Mouse (Mus musculus): ENCODE data around the gene Snupn.
"Not testable (repeated sequence)": the region's sequence is repeated elsewhere in the genome, so short reads cannot be mapped to it uniquely, and the experiment has no call there.

The Snupn gene

DNA sequence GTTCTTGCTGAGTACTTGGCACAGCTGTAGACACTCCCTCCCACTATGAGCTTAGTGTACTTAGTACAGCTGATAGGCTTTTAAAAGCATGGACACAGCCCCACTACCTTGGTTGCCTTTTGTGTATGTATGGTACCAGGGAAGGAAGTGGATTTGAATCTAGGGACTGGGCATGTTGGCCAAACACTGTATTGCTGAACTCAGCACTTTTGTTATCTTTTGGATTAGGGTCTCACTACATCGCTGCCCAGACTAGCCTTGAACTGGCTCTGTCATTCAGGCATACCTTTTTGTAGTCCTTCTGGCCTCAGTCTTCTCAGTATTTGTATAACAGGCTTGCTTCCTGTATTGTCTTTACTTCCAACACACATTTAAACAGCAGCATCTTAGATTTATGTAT is 20.1 kb upstream of the Snupn start:
- no peak for DNase-seq (ENCODE audit: low read depth, low spot score)

DNA sequence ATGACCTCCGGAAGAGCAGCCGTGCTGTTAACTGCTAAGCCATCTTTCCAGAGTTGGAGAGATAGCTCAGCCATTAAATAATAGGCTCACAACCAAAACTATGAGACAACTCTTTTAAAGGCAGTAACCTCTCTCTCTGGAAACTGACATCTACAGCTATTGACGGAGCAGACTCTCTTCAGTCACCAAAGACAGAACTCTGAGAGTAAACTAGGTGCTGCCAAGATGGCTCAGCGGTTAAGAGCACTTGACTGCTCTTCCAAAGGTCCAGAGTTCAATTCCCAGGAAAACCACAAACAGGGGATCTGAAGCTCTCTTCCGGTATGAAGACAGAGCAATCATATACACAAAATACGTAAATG is 13.8 kb upstream of the Snupn start:
- no peak for DNase-seq (ENCODE audit: low read depth, low spot score)

DNA sequence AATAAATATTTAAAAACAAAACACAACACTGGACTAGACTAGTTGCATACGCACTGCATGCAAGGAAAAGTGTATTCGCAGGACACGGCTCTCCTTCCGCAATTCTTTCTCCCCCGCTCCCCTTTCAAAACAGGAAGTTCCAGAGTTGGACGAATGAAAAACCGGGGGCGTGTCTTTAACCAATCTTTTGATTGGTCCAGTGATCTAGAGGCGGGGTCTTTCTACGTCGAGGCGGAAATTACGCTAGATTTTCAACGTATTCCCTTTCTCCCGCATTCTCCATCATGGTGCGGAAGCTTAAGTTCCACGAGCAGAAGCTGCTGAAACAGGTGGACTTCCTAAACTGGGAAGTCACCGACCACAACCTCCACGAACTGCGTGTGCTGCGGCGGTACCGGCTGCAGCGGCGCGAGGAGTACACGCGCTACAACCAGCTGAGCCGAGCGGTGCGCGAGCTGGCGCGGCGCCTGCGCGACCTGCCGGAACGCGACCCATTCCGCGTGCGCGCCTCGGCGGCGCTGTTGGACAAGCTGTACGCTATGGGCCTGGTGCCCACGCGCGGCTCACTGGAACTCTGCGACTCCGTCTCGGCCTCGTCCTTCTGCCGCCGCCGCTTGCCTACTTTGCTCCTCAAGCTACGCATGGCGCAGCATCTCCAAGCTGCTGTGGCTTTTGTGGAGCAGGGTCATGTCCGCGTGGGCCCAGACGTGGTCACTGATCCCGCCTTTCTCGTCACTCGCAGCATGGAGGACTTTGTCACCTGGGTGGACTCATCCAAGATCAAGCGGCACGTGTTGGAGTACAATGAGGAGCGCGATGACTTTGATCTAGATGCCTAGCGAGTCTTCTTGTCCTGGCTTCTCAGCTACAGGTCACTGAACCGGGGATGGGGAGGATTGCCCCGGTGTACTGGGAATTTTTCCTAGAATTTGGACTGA is 13.2 kb upstream of the Snupn start, which contains the start of gene Imp3:
TSS of gene Imp3 (plus strand) at position 253 of the 938 bp plus-strand sequence.
- peak; percentile 99 for DNase-seq (ENCODE audit: low read depth, low spot score)

DNA sequence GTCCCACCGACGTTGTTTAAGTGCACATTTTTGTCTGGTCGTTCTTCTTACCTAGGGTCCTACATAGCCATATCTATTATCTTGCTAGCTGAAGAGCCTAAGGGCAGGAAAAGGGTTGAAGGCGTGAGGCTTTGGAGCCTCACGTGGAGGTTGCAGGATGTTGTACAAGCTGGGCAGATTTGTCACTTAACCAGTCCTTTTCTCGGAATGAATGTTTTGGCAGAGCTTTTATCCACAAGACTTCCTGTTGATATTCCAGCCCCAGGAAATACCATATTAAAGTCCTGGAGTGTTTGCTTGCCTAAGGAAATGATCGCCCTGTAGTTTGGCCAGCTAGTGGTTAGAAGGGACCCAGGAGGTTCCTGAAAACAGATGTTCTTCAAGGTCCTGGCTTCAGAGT is 12.3 kb upstream of the Snupn start:
- peak; percentile 28 for DNase-seq (ENCODE audit: low read depth, low spot score)

DNA sequence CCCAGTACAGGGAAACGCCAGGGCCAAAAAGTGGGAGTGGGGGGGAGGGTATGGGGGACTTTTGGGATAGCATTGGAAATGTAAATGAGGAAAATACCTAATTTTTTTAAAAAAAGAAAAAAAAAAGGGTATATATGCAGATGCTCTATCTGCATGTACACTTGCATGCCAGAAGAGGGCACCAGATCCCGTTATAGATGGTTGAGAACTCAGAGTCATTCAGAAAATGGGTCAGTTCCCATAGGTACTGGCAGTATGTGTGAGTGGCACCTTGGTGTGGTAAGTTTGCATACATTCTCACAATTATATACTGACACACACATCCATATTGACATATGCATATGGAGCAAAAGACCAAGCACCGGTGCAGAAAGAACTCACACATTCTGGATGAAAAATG is 3.2 kb upstream of the Snupn start:
- DNase-seq (ENCODE audit: low read depth, low spot score), result peak; percentile 79

DNA sequence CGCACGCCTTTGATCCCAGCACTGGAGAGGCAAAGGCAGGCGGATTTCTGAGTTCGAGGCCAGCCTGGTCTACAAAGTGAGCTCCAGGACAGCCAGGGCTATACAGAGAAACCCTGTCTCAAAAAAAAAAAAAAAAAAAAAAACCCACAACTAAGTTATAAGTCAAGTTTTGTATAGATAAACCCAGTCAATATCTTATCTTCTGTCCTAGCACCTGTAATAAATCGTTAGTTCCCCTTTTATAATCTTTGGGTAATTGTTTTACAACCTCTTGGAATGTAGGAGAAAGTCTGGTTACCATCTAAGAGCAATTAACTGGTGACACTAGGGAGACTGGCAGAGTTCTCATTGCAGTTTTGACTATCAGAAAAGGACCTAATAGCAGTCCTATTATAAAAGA is 2.0 kb upstream of the Snupn start:
- DNase-seq (ENCODE audit: low read depth, low spot score), result not testable (repeated sequence)

DNA sequence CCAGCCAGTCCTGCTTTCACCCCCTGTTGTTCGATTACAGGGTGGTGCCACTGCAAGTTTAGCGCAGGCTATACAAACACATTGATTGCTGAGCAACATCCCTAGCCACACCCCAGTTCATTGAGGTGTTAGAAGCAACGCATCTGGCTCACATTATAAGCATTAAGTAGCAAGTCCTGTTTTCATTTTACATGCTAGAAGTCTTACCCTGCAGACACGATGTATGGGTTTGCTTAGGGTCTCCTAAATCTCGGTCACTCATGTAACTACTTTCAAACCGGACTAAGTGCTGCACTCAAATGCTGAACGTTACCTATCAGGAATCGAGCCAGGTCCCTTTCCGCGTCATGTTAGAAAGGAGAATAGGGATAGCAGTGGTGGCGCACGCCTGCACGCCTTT is 911 bp upstream of the Snupn start:
- DNase-seq (ENCODE audit: low read depth, low spot score), result no peak

DNA sequence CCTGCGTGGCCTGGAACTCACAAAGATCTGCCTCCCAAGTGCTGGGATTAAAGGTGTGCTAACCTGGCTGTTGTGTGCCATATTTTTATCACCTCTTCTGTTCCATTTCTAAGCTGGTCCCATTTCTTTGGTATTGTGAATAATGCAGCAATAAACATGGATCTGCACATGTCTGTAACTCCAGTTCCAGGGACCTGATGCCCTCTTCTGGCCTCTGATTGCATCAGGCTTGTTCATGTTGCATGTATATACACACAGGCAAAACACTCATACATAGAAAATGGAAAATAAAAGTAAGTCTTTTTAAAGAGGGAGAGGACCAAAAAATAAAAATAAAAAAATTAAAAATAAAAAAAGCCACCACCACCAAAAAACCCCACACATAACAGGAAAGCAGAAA is 2.9 kb downstream of the Snupn start:
- no peak for DNase-seq (ENCODE audit: low read depth, low spot score)

DNA sequence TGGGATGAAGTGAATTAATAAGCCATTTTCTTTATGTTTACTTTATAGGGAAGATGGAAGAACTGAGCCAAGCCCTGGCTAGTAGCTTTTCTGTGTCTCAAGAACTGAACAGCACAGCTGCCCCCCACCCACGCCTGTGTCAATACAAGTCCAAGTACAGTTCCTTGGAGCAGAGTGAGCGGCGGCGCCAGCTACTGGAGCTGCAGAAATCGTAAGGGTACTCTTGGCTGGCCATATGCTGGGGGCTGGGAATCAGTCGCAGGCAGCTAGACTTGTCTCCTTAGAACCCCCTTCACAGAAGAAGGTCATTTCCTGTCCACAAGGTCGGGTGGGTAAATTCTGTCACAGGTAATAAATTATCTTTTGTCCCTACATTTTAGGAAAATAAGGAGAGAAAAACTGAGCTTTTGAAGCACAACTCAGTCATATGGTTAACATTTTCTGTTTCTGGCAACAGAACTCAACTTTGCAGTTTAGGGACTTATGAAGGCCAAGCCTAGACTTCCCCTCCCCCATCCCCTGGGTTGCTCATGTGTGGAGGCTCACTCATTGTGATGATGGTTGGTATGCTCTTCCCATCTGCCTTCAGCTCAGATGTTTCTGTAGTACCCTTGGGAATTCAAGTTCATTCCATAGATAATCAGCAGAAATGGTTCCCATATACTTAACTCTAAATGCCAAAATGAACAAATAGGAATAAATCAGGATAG is 6.4 kb downstream of the Snupn start:
- DNase-seq (ENCODE audit: low read depth, low spot score), result no peak

DNA sequence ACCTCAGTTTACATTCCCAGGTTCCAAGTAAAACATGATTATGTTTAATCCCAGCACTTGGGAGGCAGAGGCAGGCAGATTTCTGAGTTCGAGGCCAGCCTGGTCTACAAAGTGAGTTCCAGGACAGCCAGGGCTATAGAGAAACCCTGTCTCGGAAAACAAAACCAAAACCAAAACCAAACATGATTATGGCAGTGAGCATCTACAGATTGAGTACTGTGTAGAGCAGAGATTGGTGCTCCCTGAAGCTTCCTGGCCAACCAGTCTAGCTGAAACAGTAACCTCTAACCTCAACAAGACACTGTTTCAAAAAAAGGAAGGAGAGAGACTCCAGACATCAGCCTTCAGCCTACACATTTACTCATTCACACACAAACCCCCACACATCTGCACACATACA is 8.0 kb downstream of the Snupn start:
- no peak for DNase-seq (ENCODE audit: low read depth, low spot score)

DNA sequence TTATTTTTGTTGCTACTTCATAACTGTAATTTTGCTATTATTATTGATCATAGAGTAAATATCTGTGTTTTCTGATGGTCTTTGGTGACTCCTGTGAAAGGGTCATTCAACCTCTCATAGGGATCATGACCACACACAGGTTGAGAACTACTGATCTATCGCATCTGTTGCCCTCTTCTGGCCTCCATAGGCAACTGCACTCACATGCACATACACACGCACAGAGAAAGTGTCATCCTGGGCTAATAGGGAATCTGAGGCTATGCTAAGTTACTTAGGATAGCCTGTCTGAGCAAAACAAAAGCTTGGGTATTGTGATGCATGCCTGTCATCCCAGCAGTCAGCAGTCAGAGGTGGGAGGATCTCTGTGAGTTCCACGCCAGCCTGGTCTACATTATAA is 10.9 kb downstream of the Snupn start:
- no peak for DNase-seq (ENCODE audit: low read depth, low spot score)

DNA sequence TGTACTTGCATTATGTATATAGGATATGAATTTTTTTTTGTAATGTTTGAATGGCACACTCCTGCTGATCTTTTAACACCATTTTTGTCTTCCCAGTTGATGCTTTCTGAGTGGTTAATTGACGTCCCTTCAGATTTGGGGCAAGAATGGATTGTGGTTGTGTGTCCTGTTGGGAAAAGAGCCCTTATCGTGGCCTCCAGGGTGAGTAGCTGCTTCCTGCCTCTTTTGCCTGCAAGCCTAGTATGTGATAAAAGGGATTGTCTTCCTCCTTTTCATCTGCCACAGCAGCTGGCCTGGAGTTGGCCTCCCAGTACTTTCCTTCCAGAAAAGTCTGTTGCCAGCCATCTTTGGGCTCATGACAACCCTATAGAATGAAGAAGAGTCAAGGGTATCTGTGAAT is 19.5 kb downstream of the Snupn start:
- DNase-seq (ENCODE audit: low read depth, low spot score), result no peak

DNA sequence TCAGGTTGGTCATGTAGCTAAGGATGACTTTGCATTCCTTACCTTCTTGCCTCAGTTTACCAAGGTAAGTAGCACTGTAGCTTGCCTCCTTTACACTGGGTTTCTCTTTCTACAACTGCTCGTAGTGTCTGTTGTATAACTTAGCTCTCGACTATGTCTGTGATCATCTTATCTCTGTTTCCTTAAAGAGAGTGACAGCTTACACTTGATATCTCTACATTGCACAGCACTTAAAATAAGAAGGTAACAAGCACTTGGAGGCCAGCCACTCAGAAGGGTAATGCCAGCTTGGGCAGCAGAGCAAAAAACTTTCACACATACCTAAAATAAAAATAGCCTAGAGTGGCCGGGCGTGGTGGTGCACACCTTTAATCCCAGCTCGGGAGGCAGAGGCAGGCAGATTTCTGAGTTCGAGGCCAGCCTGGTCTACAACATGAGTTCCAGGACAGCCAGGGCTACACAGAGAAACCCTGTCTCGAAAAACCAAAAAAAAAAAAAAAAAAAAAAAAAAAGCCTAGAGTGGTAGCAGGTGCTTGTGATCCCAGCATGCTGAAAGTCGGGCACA is 23.4 kb downstream of the Snupn start:
- no peak for DNase-seq (ENCODE audit: low read depth, low spot score)

DNA sequence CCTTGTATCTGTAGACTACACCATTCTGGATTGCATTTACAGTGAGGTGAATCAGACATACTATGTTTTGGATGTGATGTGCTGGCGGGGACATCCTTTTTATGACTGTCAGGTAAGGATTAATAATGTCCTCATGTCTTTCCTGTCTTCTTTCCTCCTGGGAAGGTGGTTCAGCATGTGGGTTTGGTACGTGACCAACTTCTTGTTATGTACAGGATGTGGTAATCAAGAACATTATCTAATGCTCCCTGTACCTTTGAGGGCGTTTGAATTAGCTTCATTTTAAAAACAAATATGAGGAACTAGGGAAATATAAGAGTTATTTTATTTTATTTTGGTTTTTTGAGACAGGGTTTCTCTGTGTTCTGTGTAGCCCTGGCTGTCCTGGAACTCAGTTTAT is 24.5 kb downstream of the Snupn start:
- DNase-seq (ENCODE audit: low read depth, low spot score), result no peak

DNA sequence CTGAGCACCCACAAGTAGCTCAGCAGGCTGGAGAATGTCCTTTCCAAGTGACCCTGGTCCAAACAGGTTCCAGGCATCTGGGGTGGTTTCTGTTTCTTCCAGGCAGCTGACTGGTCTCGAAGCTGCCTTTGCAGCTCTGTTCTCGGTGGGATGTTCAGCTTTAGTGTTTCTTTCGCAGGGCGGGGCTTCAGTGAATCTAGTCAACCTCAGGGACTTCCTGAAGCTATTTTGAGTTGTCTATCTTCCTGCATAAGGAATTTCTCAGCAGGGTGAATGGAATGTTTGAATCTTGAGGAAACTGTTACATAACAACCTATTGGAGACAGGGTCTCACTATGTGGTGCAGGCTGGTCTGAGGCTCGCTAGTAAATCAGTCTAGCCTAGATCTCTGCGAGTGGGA is 29.5 kb downstream of the Snupn start:
- DNase-seq (ENCODE audit: low read depth, low spot score), result no peak

DNA sequence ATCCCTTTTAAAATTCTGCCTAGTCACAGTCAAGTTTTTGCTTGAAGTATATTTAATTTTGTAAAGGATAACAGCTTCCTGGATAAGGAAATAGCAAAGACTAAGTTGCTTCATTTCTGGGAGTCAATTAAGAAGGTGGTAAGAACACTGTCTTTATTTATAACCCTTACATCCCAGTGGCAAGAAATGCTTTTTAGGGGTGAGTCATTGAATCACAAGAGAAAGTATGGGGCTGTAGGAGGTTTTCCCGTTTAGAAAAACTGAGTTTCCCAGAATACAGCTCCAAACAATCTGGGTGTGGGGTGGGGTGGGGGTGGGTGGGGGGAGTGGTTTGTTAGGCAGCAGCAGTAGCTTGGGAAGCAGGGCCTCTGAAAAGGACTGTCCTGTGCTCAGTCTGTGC is 30.8 kb downstream of the Snupn start:
- peak; percentile 78 for DNase-seq (ENCODE audit: low read depth, low spot score)

DNA sequence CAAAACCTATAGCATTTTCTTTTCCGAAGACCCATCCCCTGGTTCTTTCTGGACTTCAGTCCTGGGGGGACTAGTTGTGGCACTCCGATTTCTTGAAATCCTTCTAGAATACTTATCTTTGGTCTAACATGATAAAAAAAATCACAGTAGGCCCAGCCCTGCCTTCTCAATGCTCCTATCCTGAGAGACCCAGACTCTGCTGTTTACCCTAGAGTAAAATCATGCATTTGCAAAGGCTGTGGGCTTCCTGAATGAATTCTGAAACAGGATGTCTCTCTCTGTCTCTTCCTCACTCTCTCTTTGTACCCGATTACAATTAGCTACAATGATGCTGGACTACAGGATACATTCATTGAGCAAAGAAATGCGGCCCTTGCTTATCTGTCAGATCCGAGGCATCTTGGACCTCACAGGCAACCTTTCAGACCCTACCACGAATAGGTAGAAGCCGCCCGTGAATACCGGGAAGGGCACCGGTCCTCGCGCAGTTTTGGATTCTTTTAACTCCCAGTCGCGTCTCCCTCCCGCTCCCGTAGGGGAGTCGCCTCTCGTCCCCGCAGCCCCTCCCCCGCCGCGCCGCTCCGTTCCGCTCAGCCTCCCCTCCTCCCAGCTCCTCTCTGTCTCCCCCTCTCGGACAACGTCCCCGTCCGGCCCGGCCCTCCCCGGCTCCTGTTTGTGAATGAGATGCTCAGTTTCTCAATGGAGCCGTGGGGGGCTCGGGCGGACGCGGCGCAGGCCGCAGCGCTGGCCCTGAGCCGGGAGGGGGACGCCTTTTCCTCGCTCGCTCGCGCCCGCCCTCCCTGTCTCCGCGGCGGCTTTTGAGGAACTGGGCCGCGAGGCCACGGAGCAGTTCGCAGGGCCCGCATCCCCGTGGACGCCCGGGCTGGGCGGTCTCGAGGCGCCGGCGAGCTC is 43.9 kb downstream of the Snupn start, which contains the start of gene Ptpn9:
TSS of gene Ptpn9 (plus strand) at position 638 of the 912 bp plus-strand sequence.
- DNase-seq (ENCODE audit: low read depth, low spot score), result peak; percentile 93

DNA sequence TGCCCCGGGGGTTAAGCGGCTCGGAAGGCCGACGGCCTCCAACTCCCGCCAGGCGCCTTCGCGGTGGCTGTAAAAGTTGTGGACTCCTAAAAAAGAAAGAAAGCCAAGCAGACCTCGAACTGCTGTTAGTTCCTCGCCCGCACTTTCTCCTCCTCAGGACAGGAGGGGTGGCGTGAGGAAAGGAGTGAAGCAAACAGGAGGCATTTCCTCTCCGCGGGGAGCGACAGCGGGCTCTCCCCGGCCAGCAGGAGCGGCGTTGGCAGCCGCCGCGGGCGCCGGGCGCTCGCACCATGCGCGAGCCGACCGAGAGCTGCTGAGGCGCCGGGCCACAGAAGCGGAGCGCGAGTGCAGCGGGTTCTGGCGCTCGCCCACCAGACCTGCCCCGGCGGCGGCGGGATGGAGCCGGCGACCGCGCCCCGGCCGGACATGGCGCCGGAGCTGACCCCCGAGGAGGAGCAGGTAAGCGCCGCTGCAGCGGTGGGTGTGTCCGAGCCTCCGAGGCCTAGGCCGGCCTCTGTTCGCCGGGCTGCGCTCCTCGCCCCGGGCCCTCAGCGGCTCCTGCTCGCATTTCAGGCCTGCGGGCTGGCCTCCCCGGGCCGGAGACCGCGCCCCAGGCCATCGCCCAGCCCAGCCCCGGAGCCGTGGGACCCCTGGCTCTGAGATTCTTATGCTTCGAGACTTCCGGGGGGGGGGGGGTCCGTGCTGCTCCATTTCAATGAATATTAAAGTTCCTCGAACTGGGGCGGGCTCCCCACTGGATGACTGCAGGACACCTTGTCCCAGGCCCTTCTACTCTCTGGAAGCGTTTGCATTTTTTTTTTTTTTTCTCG is 44.7 kb downstream of the Snupn start:
- peak; percentile 67 for DNase-seq (ENCODE audit: low read depth, low spot score)

DNA sequence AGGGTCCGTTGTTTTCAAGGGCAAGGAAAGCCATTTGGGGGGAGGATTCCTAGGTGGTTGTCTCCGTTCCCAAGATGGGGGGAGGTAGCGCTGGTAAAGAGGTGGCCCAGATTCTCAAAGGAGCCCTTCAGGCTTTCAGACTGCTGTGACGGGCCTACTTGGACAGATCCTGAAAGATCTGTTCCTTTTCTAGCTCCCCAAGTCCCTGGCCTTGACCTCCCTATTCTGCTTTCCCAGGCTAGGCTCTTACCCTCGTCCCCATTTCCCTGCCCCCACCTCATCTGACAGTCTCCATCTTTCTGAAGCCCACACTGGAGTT is 45.3 kb downstream of the Snupn start:
- DNase-seq (ENCODE audit: low read depth, low spot score), result peak; percentile 48

DNA sequence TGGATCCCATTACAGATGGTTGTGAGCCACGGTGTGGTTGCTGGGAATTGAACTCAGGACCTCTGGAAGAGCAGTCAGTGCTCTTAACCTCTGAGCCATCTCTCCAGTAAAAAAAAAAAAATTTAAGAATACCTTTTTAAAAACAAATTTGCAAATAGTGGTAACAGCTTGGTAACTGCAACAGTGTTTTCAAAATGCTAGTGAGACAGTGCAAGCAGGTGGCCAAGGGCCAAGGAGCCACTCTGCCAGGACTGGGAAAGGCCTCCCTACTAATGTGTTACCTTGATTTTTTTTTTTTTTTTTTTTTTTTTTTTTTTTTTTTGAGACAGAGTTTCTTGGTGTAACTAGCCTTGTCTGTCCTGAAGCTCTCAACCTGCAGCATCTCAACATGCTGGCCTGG is 46.5 kb downstream of the Snupn start:
- peak; percentile 7 for DNase-seq (ENCODE audit: low read depth, low spot score)

DNA sequence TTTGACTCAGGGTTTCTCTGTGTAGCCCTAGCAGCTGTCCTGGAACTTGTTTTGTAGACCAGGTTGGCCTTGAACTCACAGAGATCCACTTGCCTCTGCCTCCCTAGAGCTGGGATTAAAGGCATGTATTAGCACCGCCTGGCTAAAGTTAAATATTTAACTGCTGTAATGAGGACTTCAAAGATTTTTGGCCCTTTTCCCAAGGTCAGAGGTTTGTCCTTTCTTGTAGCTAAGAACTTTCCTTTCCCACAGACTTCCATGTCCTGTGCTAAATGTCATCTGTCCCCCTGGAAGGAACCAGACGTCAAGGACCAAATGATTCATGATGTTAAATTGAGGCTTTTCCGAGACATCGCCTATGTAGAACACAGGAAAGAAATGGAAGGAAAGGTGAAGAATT is 52.3 kb downstream of the Snupn start:
- no peak for DNase-seq (ENCODE audit: low read depth, low spot score)
